Mouse (Mus musculus): ENCODE results near the gene Peli1. TPM values are rescaled to one million over a fixed set of nuclear protein-coding genes. Genes with fewer than 3 reads are reported as not detected.

Gene Peli1
- 57.3 and 69.1 TPM in 2 replicates for polyA plus RNA-seq (2012; rRNA removed)

DNA sequence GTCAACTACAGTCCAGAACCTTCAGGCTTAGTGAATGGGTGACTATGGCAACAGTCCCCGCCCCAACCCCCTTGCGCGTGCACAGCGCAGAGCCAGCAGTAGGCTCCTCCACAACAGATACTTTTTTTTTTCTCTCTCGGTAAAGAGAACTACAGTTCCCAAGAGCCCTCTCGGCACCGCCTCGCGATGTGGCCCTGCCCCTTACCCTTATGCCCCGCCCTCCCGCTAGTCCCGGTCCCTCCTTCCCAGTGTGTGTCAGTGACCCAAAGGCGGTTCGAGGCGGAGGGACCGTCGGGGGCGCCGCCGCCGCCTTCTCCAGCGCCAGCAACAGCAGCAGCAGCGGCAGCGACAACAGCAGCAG, at the start of gene Peli1:
Gene Peli1 (plus strand): TSS at position 225 of the 361 bp plus-strand sequence.

Other genes starting within 250 kb of the Peli1 start
- 27.0 TPM in 2 replicates for gene Vps54, start 148.0 kb downstream of the Peli1 start, polyA plus RNA-seq (2012; rRNA removed)

Measured in central nervous system, embryonic 14 days (tissue).